Mouse (Mus musculus): ENCODE results near the gene Bdh2. TPM values are rescaled to one million over a fixed set of nuclear protein-coding genes. Genes with fewer than 3 reads are reported as not detected.
A peak's percentile ranks its signal among the peaks of the same experiment; 100 is the strongest.

Bdh2 gene
- polyA plus RNA-seq, 1 experiment from 2014 or later, result 2.4 TPM

GRCm38 (mm10) chr3:135300081-135300480, 19.1 kb downstream of the Bdh2 start:
- no peak overlapping the region for H3K4me3 ChIP-seq (ENCODE audit: low read depth, low read length)
- DNase-seq (ENCODE audit: low spot score), result no peak
- no peak for TF ChIP-seq EP300 (optimal IDR thresholded peaks at IDR 0.05)
- TF ChIP-seq CTCF (IDR thresholded peaks at IDR 0.05; ENCODE audit: low read depth), result no peak
- no peaks in the 10 kb centered on the region for H3K4me1 ChIP-seq (replicated peaks; ENCODE audit: control insufficient read depth, insufficient read depth)
- H3K27me3 ChIP-seq (ENCODE audit: control insufficient read depth, insufficient read depth, low read length), result no peaks in the 10 kb centered on the region
- no peaks in the 10 kb centered on the region for H3K36me3 ChIP-seq (ENCODE audit: control insufficient read depth, insufficient read depth, low read length)
- no peak overlapping the region for H3K9ac ChIP-seq (ENCODE audit: low read length)
- no peaks in the 10 kb centered on the region for H3K9me3 ChIP-seq (ENCODE audit: control insufficient read depth, low read length)
- WGBS, result 45% methylated on average over 6 of the region's 6 CpGs
- ATAC-seq (ENCODE audit: low FRiP score, low TSS enrichment), result no peak
- no peak overlapping the region for H3K27ac ChIP-seq (replicated peaks)
- no peak overlapping the region for H3K4me2 ChIP-seq (replicated peaks; ENCODE audit: low read depth)

GRCm38 (mm10) chr3:135304060-135304459, 23.0 kb downstream of the Bdh2 start:
- TF ChIP-seq EP300 (optimal IDR thresholded peaks at IDR 0.05), result no peak
- TF ChIP-seq CTCF (IDR thresholded peaks at IDR 0.05; ENCODE audit: low read depth), result no peak
- Histone ChIP-seq H3K4me2 (replicated peaks; ENCODE audit: low read depth) (no peak overlapping the region), H3K4me3 (ENCODE audit: low read depth, low read length) (no peak overlapping the region), H3K9ac (ENCODE audit: low read length) (no peak overlapping the region), H3K27ac (replicated peaks) (no peak overlapping the region), H3K27me3 (ENCODE audit: control insufficient read depth, insufficient read depth, low read length) (no peaks in the 10 kb centered on the region), H3K36me3 (ENCODE audit: control insufficient read depth, insufficient read depth, low read length) (no peaks in the 10 kb centered on the region), H3K4me1 (replicated peaks; ENCODE audit: control insufficient read depth, insufficient read depth) (no peaks in the 10 kb centered on the region), H3K9me3 (ENCODE audit: control insufficient read depth, low read length) (no peaks in the 10 kb centered on the region)
- DNase-seq (ENCODE audit: low spot score) (no peak), ATAC-seq (ENCODE audit: low FRiP score, low TSS enrichment) (no peak)
- WGBS, result 56% methylated on average over 6 of the region's 6 CpGs

- H3K9ac ChIP-seq (ENCODE audit: low read length), result no peak overlapping the region
- H3K27ac ChIP-seq (replicated peaks), result no peak overlapping the region
- TF ChIP-seq EP300 (optimal IDR thresholded peaks at IDR 0.05), result no peak
- TF ChIP-seq CTCF (IDR thresholded peaks at IDR 0.05; ENCODE audit: low read depth), result no peak
- no peaks in the 10 kb centered on the region for H3K36me3 ChIP-seq (ENCODE audit: control insufficient read depth, insufficient read depth, low read length)
- no peaks in the 10 kb centered on the region for H3K9me3 ChIP-seq (ENCODE audit: control insufficient read depth, low read length)
- no peaks in the 10 kb centered on the region for H3K27me3 ChIP-seq (ENCODE audit: control insufficient read depth, insufficient read depth, low read length)
- H3K4me1 ChIP-seq (replicated peaks; ENCODE audit: control insufficient read depth, insufficient read depth), result no peaks in the 10 kb centered on the region
- H3K4me2 ChIP-seq (replicated peaks; ENCODE audit: low read depth), result no peak overlapping the region
- WGBS, result 24% methylated on average over 9 of the region's 9 CpGs
- no peak for ATAC-seq (ENCODE audit: low FRiP score, low TSS enrichment)
- no peak for DNase-seq (ENCODE audit: low spot score)
- no peak overlapping the region for H3K4me3 ChIP-seq (ENCODE audit: low read depth, low read length)
Observed at GRCm38 (mm10) chr3:135304566-135304965, 23.5 kb downstream of the Bdh2 start.

GRCm38 (mm10) chr3:135307411-135308259, 26.6 kb downstream of the Bdh2 start, which contains the start of gene Slc9b2:
TSS of gene Slc9b2 (plus strand) at chr3:135307700.
- H3K27me3 ChIP-seq (ENCODE audit: control insufficient read depth, insufficient read depth, low read length), result no peaks in the 10 kb centered on the region
- TF ChIP-seq EP300 (optimal IDR thresholded peaks at IDR 0.05) (no peak), CTCF (IDR thresholded peaks at IDR 0.05; ENCODE audit: low read depth) (no peak)
- no peaks in the 10 kb centered on the region for H3K4me1 ChIP-seq (replicated peaks; ENCODE audit: control insufficient read depth, insufficient read depth)
- ATAC-seq (ENCODE audit: low FRiP score, low TSS enrichment), result peak; percentile 98
- 7% methylated on average over 25 of the region's 28 CpGs for WGBS
- peak within 1 kb of the TSS; percentile 21 for H3K4me3 ChIP-seq (ENCODE audit: low read depth, low read length)
- no peak within 1 kb of the TSS for H3K9ac ChIP-seq (ENCODE audit: low read length)
- no peaks in the 10 kb centered on the region for H3K36me3 ChIP-seq (ENCODE audit: control insufficient read depth, insufficient read depth, low read length)
- H3K27ac ChIP-seq (replicated peaks), result no peak within 1 kb of the TSS
- peak within 1 kb of the TSS; percentile 61 for H3K4me2 ChIP-seq (replicated peaks; ENCODE audit: low read depth)
- H3K9me3 ChIP-seq (ENCODE audit: control insufficient read depth, low read length), result no peaks in the 10 kb centered on the region
- DNase-seq (ENCODE audit: low spot score), result peak; percentile 83

GRCm38 (mm10) chr3:135312916-135313491, 32.0 kb downstream of the Bdh2 start:
- no peak for DNase-seq (ENCODE audit: low spot score)
- ATAC-seq (ENCODE audit: low FRiP score, low TSS enrichment), result no peak
- Histone ChIP-seq H3K9ac (ENCODE audit: low read length) (no peak overlapping the region), H3K9me3 (ENCODE audit: control insufficient read depth, low read length) (no peaks in the 10 kb centered on the region), H3K4me3 (ENCODE audit: low read depth, low read length) (no peak overlapping the region), H3K36me3 (ENCODE audit: control insufficient read depth, insufficient read depth, low read length) (no peaks in the 10 kb centered on the region), H3K27me3 (ENCODE audit: control insufficient read depth, insufficient read depth, low read length) (no peaks in the 10 kb centered on the region), H3K4me2 (replicated peaks; ENCODE audit: low read depth) (no peak overlapping the region), H3K27ac (replicated peaks) (no peak overlapping the region), H3K4me1 (replicated peaks; ENCODE audit: control insufficient read depth, insufficient read depth) (no peaks in the 10 kb centered on the region)
- 23% methylated on average over 2 of the region's 2 CpGs for WGBS
- TF ChIP-seq CTCF (IDR thresholded peaks at IDR 0.05; ENCODE audit: low read depth) (no peak), EP300 (optimal IDR thresholded peaks at IDR 0.05) (no peak)

- Histone ChIP-seq H3K27ac (replicated peaks) (no peak overlapping the region), H3K9ac (ENCODE audit: low read length) (no peak overlapping the region), H3K4me3 (ENCODE audit: low read depth, low read length) (no peak overlapping the region), H3K27me3 (ENCODE audit: control insufficient read depth, insufficient read depth, low read length) (no peaks in the 10 kb centered on the region), H3K4me2 (replicated peaks; ENCODE audit: low read depth) (no peak overlapping the region), H3K4me1 (replicated peaks; ENCODE audit: control insufficient read depth, insufficient read depth) (no peaks in the 10 kb centered on the region), H3K9me3 (ENCODE audit: control insufficient read depth, low read length) (no peaks in the 10 kb centered on the region), H3K36me3 (ENCODE audit: control insufficient read depth, insufficient read depth, low read length) (no peaks in the 10 kb centered on the region)
- no peak for TF ChIP-seq EP300 (optimal IDR thresholded peaks at IDR 0.05)
- no peak for TF ChIP-seq CTCF (IDR thresholded peaks at IDR 0.05; ENCODE audit: low read depth)
- WGBS, result 66% methylated on average over 2 of the region's 2 CpGs
- no peak for DNase-seq (ENCODE audit: low spot score)
- no peak for ATAC-seq (ENCODE audit: low FRiP score, low TSS enrichment)
Observed at GRCm38 (mm10) chr3:135313727-135314126, 32.7 kb downstream of the Bdh2 start.

All from stomach, postnatal 0 days (tissue).